Mouse (Mus musculus) fat pad, adult 2 months (tissue): Measurements from ENCODE around the gene Cdnf.

Source experiments
- DNase-seq: peaks from one replicate; pipeline ENCODE4 v3.0.0-alpha.2; 2011; ENCODE audit warnings: low read depth, low spot score; ENCODE audit errors: extremely low read depth

Gene Cdnf

DNA sequence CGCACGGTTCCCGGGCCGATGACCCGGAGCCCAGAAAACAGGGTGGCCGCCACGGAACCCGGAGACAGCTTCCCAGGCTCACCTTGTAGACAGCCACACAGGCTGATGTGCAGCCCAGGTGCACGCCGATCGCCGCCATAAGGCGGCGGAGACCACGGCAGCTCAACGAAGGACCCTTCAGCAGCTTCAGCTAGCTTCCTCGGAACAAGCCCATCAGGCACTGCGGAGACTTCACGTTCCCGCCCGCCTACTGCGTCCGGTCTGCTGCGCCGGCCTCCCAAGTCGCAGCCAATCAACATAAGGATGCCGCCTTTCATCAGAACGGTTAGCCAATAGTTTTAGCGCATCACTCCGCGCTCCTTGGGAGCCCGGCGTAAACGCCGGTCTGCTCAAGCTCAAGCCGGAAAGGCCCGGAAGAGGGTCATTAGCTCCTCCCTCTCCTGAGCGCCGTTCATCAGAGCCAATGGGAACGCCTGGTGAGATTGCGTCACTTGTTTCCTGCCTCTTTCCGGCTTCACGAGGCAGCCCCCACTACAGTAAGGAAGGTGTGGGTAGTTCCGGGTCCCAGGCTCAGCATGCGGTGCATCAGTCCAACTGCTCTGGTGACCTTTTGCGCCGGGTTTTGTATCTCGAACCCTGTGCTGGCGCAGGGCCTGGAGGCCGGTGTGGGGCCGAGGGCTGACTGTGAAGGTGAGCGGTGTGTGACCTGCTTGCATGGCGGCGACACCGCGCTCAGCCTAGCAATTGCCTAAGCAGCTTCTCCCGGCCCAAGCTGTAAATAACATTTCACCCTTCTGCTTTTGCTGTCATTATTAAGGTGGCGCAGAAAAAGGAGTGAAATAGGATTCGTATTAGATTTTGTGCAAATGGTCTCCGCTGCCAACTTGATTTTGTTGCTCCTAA, at the start of gene Cdnf, which contains the start of the genes Gm45902 and Hspa14:
Cdnf (plus strand) TSS at position 479 of the 903 bp plus-strand sequence.
Gm45902 (minus strand) TSS at position 239 of the 903 bp plus-strand sequence.
Hspa14 (minus strand) TSS at position 263 of the 903 bp plus-strand sequence.
- DNase-seq, result peak; percentile 94

DNA sequence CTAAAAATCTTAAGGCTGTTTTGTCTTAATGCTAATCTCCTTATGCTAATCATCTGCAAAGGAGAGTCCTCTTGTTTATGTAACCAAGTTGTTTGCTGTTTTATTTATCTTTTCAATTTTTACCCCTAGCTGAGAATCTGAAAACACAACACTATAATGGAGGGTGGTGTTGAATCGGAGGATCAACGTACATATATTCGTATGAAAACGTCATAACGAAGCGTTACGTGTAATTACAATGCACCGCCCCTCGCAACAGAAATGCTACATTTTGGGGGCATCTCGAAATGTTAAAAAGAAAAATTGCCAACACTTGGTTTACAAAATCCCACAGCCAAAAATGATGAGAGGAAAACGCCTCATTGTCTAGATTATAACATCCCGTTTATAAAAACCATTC, 38.9 kb upstream of the Cdnf start:
- DNase-seq, result no peak

DNA sequence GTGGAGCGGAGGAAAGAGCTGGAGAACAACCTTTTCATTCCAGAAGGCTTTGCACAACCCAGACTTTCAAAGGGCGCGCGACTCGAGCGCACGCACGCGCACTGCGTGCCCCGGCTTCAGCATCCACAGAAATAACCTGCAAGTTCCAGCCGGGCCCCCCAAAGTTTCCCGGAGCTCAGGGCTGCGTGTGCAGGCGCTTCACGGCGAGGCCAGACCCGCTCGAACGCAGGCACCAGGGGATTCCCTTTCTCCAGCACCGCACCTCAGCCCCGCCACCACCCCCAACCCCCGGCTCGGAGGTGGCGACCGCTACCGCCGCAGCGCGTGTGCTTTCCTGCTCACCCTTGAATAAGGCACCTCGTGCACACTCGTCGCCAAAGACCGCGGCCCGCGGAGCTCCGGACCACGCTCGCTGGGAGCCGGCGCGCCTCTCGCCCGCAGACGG, 38.4 kb upstream of the Cdnf start:
- no peak for DNase-seq

DNA sequence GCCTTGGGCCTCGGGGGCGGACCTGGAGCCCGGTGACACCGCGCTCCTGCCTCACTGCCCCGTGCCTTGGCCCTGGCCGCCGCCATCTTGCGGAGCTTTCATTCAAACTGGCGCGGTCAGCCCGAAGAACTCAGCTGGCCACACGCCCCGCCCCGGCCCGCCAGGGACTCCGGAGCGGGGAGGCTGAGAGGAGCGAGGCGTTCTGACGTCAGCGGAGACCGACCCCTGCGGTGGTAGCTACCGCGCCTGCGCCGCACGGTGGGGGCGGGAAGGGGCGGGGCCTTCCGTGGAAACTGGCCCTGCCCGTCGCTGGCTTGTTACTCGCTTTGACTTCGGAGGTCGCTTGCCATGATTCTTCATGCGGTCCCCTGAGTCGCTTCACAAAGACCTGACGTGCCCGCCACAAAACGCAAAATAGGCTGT, 38.0 kb upstream of the Cdnf start, which contains the start of gene Suv39h2:
Suv39h2 (minus strand) TSS at position 171 of the 423 bp plus-strand sequence.
- DNase-seq, result peak; percentile 19

DNA sequence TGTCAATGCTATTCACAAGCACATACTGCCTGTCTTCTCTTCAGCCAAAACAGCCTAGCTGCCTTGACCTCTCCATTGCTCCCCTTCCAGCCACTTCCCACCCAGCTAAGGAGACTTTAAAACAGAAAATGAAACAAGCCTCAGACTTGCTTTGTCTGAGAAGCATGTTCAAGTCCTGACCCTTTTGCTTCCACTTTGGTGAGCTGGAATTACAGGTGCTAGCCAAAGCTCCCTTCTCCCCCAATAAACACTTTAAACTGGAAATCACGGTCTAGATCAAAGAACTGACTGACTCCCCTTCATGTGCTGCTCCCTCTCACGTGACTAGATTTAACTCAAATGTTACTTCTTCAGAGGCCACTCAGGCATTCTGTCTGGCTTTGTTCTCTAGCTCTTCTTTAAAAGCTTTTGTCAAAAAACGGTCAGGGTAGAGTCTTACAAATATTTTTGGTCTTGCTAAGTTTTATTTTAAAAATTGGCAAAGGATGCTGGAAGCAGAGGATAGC, 37.0 kb upstream of the Cdnf start:
- no peak for DNase-seq

DNA sequence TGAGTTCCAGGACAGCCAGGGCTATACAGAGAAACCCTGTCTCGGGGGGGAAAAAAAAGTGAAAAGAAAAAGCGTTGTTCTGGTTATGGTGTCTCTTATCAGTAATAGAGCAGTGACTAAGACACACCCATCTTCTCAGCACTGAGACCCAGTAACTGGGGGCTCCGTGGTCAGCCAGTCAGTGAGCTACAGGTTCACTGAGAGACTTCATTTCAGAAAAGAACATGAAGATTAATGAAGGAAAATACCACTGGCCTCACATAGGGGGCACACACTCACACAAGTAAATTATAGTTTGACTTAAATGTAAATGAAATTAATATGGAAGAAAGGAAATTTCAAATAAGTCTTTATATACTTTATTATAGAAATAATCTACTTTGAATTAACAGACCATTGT, 32.6 kb upstream of the Cdnf start:
- DNase-seq, result no peak

DNA sequence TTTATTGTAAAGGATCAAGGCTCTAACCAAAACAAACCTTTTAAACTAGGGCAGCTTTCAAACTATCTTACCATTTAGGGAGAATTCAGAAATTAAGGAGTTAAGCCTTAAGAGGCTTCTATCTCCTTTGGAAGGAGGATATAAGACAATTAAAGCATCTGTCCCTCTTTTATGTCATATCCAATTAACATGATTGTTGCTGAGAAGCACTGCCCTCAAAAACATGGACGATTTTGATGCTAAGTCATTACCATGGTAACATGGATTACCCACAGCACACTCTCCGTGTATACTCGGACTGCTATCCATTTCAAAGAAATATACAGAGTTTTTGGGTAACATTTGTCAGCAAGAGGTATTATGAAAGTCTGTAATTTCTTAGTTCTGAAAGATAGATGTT, 23.0 kb upstream of the Cdnf start:
- no peak for DNase-seq

DNA sequence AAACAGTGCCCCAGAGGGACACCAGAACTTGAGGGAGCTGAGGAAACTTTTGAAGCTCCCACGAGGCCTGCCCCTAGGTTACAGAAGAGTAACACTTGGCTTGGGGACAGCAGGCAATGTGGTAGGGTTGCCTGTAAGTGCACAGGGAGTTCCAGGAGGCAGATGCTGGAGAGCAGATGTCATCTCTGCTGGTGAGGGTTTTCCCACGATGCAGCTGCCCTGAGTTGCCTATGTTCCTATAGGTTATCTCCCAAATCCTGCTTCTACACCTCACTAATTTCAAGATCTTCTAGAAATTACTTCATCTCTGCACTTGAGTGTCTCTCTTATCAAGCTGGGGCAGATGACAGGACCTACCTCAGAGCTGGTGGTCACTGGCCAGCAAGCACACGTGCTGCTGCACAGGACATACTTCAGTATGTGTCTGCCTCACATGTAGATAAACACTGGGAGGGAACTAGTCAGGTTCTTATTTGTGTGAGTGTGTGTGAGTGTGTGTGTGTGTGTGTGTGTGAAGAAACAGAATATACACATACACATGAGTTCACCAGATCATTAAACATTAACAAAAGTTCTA, 18.9 kb upstream of the Cdnf start:
- no peak for DNase-seq

DNA sequence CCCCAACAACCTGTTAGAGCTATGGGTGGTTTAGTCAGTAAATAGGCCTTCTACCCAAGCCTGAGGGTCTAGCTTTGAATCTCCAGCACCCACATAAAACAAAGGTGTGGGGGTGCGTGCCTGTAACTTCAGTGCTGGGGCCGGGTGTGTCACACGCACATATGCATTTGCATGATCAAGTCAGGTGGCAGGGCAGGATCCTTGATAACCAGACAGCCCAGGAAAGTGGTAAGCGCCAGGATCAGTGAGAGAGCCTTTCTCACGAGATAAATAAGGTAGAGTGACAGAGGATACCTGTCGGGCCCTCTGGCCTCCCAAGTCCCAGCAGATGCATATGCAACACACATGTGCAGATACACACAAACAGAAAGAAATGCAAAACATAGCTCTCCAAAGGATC, 13.3 kb upstream of the Cdnf start:
- no peak for DNase-seq

DNA sequence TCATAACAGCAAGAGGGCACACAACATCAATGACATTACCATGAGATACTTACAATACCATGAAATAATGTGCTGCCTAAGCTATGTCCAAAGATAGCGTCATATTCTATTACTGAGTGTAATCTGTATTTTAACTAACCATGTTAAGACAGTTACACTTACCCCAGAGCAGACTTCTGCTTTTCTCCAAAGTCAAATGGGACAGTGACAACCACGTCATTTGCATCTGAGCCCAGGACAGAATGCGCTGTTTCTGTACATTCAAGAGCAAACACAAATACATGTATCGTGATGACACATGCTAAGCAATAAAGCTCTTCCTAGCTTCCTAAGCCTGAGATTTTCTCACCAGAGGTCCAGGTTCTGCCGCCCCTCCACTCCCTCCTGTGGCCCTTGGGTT, 11.9 kb upstream of the Cdnf start:
- DNase-seq, result no peak

DNA sequence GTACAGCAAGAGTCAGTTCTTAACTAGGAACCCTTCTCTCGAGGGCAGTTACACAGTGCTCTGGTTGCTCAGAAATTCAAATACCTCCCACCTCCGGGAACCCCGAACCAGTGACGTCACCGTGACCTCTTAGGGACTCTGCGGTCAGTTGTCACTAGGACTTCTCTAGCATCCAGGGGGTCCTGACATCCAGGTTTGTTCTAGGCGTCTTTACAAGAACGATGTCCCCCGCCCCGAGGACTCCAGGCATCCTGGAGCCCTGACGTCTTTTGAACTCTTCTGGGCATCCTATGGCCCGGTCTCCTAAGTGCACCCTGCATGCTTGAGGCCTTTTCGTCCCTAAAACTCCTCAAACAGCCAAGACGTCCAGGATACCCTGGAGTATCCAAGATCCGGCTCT, 754 bp upstream of the Cdnf start:
- no peak for DNase-seq

DNA sequence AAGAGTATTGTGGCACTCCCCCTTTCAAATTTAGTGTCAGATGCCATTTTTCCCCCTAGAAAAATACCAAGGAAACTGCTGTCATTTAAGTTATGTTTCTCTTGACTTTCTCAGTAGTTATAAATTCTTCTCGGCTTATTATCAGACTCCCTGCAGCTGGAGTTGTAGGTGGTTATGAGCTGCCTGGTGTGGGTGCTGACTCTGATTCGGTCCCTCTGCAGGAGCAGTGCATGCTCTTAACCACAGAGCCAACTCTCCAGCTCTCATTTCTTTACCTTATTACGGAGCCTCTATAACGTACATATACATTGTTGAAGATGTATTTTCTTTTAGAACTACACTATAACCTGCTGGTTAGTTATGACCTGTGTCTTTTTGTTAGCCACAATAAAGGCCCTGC, 9.7 kb downstream of the Cdnf start:
- no peak for DNase-seq

DNA sequence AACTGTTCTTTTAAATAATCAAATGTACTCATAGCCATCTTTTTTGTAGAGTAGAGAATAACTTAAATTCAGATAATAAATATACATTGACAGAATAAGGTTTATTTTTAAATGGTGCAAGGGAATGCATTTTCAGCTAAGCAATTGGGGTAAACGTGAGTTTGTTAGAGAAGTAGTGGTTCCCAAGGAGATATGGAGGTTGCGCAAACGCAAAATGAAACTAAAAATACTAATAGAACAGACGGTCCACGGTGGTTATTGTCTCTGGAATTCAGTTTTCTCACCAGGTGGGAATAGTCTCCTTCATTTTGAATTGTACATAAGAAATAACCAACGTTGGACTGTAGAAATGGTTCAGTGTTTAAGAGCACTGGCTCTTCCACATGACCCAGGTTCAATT, 13.5 kb downstream of the Cdnf start:
- DNase-seq, result no peak

DNA sequence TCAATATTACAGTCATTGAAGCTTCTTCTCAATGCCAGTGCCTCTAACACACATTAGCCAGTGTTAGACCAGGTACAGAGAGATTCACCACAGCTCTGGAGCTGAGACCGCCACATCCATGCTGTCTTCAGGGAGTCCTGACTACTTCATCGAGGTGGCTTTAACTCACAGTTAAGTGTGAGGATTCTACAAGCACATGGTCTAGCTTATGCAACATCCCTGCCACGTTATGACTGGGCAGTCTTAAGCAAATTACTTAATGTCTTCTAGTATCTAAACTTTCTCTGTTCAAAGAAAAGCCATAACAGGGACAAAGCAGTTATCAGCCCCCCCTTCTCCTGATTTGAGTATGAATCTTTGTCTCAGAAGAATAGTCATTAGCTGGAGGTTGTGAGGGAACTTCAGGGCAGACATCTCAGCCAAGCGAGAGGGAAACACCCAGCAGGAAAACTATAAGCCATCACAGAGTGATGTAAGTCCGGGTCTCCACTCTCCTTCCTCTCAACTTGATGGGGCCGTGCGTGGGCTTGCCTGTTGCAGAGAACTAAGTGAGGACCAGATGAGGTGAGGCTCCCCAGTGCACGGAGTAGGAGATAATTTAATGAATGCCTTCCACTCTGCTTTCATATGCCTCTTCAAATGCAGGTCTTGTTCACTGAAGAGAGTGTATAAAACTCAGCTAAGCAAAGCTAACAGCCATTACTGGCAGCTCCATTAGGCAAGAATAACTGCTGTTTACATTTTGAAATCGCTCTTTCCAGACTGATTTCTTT, 28.7 kb downstream of the Cdnf start:
- no peak for DNase-seq

DNA sequence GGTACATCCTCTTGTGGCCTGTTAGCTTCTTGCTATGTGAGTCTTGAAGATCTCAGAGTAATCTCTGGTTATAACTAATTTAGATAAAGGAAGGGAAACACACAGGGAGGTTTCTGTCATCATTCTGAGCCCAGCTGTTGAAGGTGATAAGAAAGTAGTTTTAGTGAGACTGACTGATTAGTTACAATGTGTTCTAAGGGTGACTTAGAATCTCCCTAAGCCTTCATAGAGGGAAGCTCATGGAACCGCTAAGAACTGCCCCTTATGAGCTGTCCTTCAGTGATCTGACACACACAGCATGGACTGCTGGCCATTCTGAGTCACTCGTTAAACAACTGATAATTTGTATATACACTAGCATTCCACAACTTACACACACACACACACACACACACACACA, 33.2 kb downstream of the Cdnf start:
- no peak for DNase-seq

DNA sequence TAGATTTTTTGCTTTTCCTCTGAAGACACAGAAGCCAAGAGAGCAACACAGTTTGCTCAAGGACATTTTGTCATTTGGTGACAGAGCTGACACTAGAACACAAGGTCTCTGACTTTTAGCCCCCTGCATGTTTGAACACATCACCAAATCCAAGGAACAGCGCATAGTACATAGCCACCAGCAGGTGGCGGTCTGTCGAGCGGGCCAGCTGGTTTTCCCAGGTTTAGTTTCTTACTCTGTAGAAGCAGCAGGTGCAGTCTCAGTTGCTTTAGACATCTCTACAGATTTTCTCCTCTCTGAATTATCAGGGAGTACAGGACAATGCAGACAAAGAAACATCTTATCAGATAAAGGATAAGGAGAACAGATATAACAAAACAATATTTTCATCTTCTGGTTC, 33.8 kb downstream of the Cdnf start:
- no peak for DNase-seq

DNA sequence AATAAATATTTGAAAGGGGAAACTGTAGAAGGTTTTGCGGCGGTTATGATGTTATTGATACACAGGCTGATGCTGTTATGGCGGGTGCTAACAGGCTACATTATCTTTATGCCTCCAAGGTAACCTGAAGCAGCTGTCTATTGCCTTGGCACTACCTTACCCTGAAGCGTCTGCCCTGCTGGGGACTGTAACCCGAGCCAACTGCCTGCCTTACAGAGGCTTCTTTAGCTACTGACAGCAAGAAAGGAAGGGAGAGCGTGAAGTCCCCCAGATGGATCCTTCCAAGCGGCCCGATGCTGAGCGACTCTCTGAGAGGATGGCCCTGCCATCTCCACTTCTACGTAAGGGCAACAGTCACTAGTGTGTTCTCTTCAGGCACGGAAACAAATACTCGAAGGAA, 57.4 kb downstream of the Cdnf start, which contains the start of gene Fam107b:
Fam107b (plus strand) TSS at position 303 of the 400 bp plus-strand sequence.
- DNase-seq, result no peak

DNA sequence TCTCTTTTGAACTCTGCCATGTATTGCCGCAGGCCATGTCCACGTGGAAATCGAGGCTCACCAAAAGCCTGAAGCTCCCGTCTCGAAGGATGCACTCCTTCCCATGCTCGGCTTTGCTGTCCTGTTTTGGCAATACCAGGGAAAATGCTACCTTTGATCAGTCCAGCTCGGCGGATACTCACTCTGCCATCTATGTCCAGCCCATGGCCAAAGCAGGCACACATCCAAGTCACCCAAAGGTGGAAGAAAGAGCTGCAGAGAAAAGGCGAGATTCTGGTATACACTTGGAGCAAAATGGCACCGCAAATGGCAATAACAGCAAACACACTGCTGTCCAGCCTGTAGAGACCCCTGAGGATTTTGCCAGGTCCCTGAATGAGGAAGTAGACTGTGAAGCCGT, 57.8 kb downstream of the Cdnf start:
- DNase-seq, result no peak

DNA sequence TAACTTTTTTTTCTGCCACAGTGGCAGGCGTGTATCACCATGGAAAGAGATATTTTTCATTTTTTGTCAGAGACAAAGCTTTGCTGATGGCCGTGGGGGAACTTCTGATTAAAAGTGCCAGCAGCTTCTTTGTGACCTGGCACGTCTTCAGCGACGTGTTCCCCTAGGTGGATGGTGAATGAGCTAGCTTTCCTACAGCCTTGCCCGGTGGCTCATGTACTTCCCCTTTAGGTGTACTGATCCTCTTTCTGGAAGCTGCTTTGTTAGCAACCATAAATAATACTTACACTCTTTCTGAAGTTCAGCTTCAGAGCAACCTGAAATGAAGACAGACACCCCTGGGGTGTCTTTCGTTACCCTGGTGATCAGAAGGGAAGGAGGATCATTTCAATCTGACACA, 61.1 kb downstream of the Cdnf start:
- no peak for DNase-seq

DNA sequence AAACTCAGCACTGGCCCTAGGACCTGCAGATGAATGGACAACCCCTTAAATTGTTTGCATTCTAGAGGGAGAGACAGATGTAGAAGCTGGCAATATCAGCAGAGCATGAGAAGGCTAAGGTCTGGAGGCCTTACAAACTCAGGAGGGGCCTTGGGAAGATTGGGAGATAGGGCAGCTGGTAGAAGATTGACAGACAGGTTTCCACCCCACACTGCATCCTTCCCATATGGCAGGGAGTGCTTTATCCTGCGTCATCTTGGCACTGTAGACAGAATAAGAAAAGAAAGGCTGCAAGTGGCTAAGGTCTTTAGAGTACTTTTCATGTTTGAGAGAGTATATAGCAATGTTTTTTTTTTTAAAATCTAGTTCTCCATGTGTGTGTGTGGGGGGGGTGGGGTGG, 62.3 kb downstream of the Cdnf start:
- no peak for DNase-seq
